Mouse (Mus musculus) embryonic fibroblast, embryonic 13.5 days (primary cell): Measurements from ENCODE around the gene Mgp.

ENCODE experiments used
- CTCF ChIP-seq: IDR thresholded peaks from 2 replicates; pipeline ENCODE4 v1.5.1; 2011; ENCODE audit warnings: mild to moderate bottlenecking, control low read depth, low read length, moderate library complexity, borderline replicate concordance; ENCODE audit not compliant: insufficient read depth
- POLR2A ChIP-seq: IDR thresholded peaks from 2 replicates; pipeline ENCODE4 v1.6.1; 2011; ENCODE audit warnings: low read depth, mild to moderate bottlenecking, control low read depth, low read length, moderate library complexity

- no peak for TF ChIP-seq CTCF
- TF ChIP-seq POLR2A = no peak
These were observed 14.6 kb downstream of the Mgp start for GRCm38 (mm10) chr6:136861020-136861419.
